In genomic region chr10:86339649-86340379, GRCm38 (mm10) we compare ENCODE assay signal across 8 mouse cellular contexts. TPM values are rescaled to one million over a fixed set of nuclear protein-coding genes. Genes with fewer than 3 reads are reported as not detected.
A peak's percentile ranks its signal among the peaks of the same experiment; 100 is the strongest.
DNase-seq lines count a peak whose midpoint lies in the region.

No protein-coding gene starts in this region.

- peak; percentile 1 for DNase-seq in 416B (ENCODE audit: low read depth)
- DNase-seq in adrenal gland, postnatal 10 days = peak; percentile 93
- DNase-seq in frontal cortex, adult 2 months (ENCODE audit: extremely low spot score in 1 of 2, low spot score in 1 of 2) = peak; percentile 73 to 80
- peak; percentile 94 for DNase-seq in heart, postnatal 25 days (ENCODE audit: low spot score)
- peak; percentile 64 to 83 for DNase-seq in layer of hippocampus, postnatal 14 days (ENCODE audit: low spot score in 2 of 2)
- peak; percentile 93 for DNase-seq in lung, postnatal 10 days
- peak; percentile 72 for DNase-seq in urinary bladder, adult 2 months (ENCODE audit: low spot score)
- no peak for DNase-seq in embryo, embryonic 10.5 days (ENCODE audit: low spot score)

- intact Hi-C loops in heart, postnatal 25 days (cut with DNase I) = loop anchor here (2.0 to 10.0 kb wide), 2 partner anchors 37 to 365 kb away; partner anchors contain the start of genes Hsp90b1 and Ttc41

RNA-seq across cellular contexts. Expression of gene Timp3, which starts 39.6 kb away (rescaled TPM):
- 100 to 1,000 TPM; 209 to 211 TPM for total RNA-seq in adrenal gland, postnatal 10 days (2021)
- 59.6 and 65.5 TPM in 2 replicates for polyA plus RNA-seq in frontal cortex, adult 2 months (2012; rRNA removed)
- total RNA-seq in heart, postnatal 25 days (2021) = 100 to 1,000 TPM; 135 to 205 TPM
- 10 to 100 TPM; 62.0 to 62.3 TPM for total RNA-seq in layer of hippocampus, postnatal 14 days (2021)
- 182 and 201 TPM in 2 replicates for polyA plus RNA-seq in urinary bladder, adult 2 months (2012; rRNA removed)
